Mouse (Mus musculus) testis, adult 2 months (tissue): ENCODE data around the gene Selenoo.

Experiments used
- CTCF ChIP-seq: fragments of 200-500 bp; IDR thresholded peaks from 2 replicates; pipeline ENCODE4 v1.5.1; 2012; ENCODE audit warnings: low read depth, mild to moderate bottlenecking, inconsistent platforms, low read length, moderate library complexity; ENCODE audit not compliant: control insufficient read depth, insufficient read depth, insufficient replicate concordance
- POLR2A ChIP-seq: fragments of 200-500 bp; IDR thresholded peaks from 2 replicates; pipeline ENCODE4 v1.6.1; 2012; ENCODE audit warnings: low read depth, mild to moderate bottlenecking, inconsistent platforms, low read length, moderate library complexity; ENCODE audit not compliant: control insufficient read depth

DNA sequence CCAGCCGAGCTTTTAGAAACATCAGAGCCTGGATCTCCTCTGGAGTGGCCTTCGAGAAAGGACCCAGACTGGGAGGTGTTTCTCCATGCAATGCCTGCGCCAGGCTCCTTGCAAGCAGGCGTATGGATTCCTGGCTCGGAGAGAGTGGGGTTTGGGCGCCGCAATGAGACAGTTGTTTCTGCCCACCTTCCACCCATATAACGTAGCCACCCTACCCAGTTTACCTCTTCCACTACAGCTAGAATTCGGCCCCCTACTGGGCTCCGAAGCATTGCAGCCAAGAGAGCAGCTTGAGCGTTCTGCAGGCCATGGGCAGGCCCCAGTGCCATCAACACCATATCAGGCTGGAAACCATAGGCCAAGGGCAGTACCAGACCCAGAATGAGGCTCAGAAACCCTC lies 34.7 kb downstream of the Selenoo start:
- TF ChIP-seq CTCF (no peak), POLR2A (no peak)
